Comparison of ENCODE assay signal across 16 mouse cellular contexts in genomic region chr2:27954924-27955323, GRCm38 (mm10).
DNase-seq lines count a peak whose midpoint lies in the region; ATAC-seq and TF ChIP-seq lines count a peak whose summit lies in the region.
"Had no signal": no experiment of that assay in that cellular context is flagged by ENCODE, and none has a peak within 500 bp of the region (broad histone marks: within the 10 kb centered on the region; RNA-seq: fewer than 3 reads in every experiment).

No protein-coding gene starts in this region.

- peaks cover 17% of the 10 kb centered on the region for H3K4me1 ChIP-seq in limb, embryonic 13.5 days
- peaks cover 22% of the 10 kb centered on the region for H3K4me1 ChIP-seq in limb, embryonic 10.5 days
- H3K4me1 ChIP-seq in embryonic facial prominence, embryonic 11.5 days (ENCODE audit: control insufficient read depth, insufficient read depth, low read length), result no peaks in the 10 kb centered on the region
- H3K4me1 ChIP-seq in small intestine, adult 2 months (ENCODE audit: control insufficient read depth, insufficient read depth, insufficient read length, low read length), result peaks cover 6% of the 10 kb centered on the region; the same call in 1 of the 2 replicates
- H3K4me1 ChIP-seq: liver, embryonic 15.5 days had no signal

- peak overlapping the region; percentile 33; the same call in 1 of the 2 replicates for H3K27ac ChIP-seq in limb, embryonic 13.5 days
- H3K27ac ChIP-seq in limb, embryonic 10.5 days, result no peak overlapping the region
- no peak overlapping the region for H3K27ac ChIP-seq in embryonic facial prominence, embryonic 11.5 days (replicated peaks; ENCODE audit: low read depth, low read length)
- peak overlapping the region; percentile 41; the same call in 1 of the 2 replicates for H3K27ac ChIP-seq in small intestine, adult 2 months (ENCODE audit: insufficient read depth, low read depth, low read length)
- H3K27ac ChIP-seq: forebrain, embryonic 15.5 days; liver, embryonic 15.5 days had no signal

- H3K4me2 ChIP-seq in limb, embryonic 13.5 days (replicated peaks), result no peak overlapping the region
- no peak overlapping the region for H3K4me2 ChIP-seq in embryonic facial prominence, embryonic 11.5 days (ENCODE audit: low read depth, low read length)
- H3K4me2 ChIP-seq: forebrain, embryonic 15.5 days; heart, embryonic 11.5 days; liver, embryonic 15.5 days had no signal

- 21% methylated on average over 3 of the region's 3 CpGs for WGBS in limb, embryonic 13.5 days
- WGBS in limb, embryonic 10.5 days, result 22% methylated on average over 3 of the region's 3 CpGs
- 34% methylated on average over 3 of the region's 3 CpGs for WGBS in embryonic facial prominence, embryonic 11.5 days
- WGBS in small intestine, adult 2 months, result 49% methylated on average over 3 of the region's 3 CpGs

- no peak for DNase-seq in limb, embryonic 10.5 days (ENCODE audit: low spot score)
- DNase-seq in embryo, embryonic 10.5 days (ENCODE audit: low spot score), result peak; percentile 31
- peak; percentile 40 for DNase-seq in embryonic facial prominence, embryonic 11.5 days (ENCODE audit: low spot score)
- no peak for DNase-seq in left cerebral cortex, adult 11 months (ENCODE audit: low spot score)
- DNase-seq in B cell, adult 2 months, result no peak
- DNase-seq: cerebellum, adult 11-12 months; gastrocnemius, postnatal 25 days; kidney, adult 18-20 months; midbrain, embryonic 14.5 days; right cerebral cortex, postnatal 14 days had no signal

- no peak for TF ChIP-seq CTCF in small intestine, adult 2 months (IDR thresholded peaks at IDR 0.05; ENCODE audit: extremely low read depth, insufficient read length, insufficient replicate concordance, low read depth, low read length)

- H3K9me3 ChIP-seq in limb, embryonic 13.5 days, result no peaks in the 10 kb centered on the region
- no peaks in the 10 kb centered on the region for H3K9me3 ChIP-seq in limb, embryonic 10.5 days (replicated peaks)
- no peaks in the 10 kb centered on the region for H3K9me3 ChIP-seq in embryonic facial prominence, embryonic 11.5 days (replicated peaks; ENCODE audit: control insufficient read depth, low read length)
- H3K9me3 ChIP-seq: forebrain, embryonic 15.5 days; liver, embryonic 15.5 days had no signal

- TF ChIP-seq POLR2A in small intestine, adult 2 months (IDR thresholded peaks at IDR 0.05; ENCODE audit: low read depth, low read length), result no peak

- ATAC-seq in limb, embryonic 13.5 days (ENCODE audit: low FRiP score, low read depth), result peak; percentile 26; the same call in 1 of the 2 replicates
- ATAC-seq in embryonic facial prominence, embryonic 11.5 days (replicated peaks; ENCODE audit: insufficient number of reproducible peaks, low FRiP score, low TSS enrichment, low read depth), result no peak
- ATAC-seq: activated CD4-positive, CD25-positive, alpha-beta regulatory T cell, adult 4 months; forebrain, embryonic 15.5 days had no signal

- H3K4me3 ChIP-seq in limb, embryonic 13.5 days, result no peak overlapping the region
- H3K4me3 ChIP-seq in limb, embryonic 10.5 days, result no peak overlapping the region
- no peak overlapping the region for H3K4me3 ChIP-seq in embryonic facial prominence, embryonic 11.5 days (ENCODE audit: low read depth, low read length)
- H3K4me3 ChIP-seq in small intestine, adult 2 months (ENCODE audit: low read depth, low read length), result no peak overlapping the region
- H3K4me3 ChIP-seq: forebrain, embryonic 15.5 days; liver, embryonic 15.5 days had no signal

- no peaks in the 10 kb centered on the region for H3K27me3 ChIP-seq in limb, embryonic 13.5 days
- no peaks in the 10 kb centered on the region for H3K27me3 ChIP-seq in limb, embryonic 10.5 days (ENCODE audit: low read depth, poor library complexity, severe bottlenecking)
- no peaks in the 10 kb centered on the region for H3K27me3 ChIP-seq in embryonic facial prominence, embryonic 11.5 days (ENCODE audit: control insufficient read depth, insufficient read depth, low read length)
- H3K27me3 ChIP-seq in small intestine, adult 2 months (ENCODE audit: control insufficient read depth, insufficient read depth, low read length), result no peaks in the 10 kb centered on the region
- H3K27me3 ChIP-seq: forebrain, embryonic 15.5 days had no signal

- peaks cover 97% of the 10 kb centered on the region for H3K36me3 ChIP-seq in limb, embryonic 13.5 days
- H3K36me3 ChIP-seq in limb, embryonic 10.5 days, result peaks cover 60% of the 10 kb centered on the region
- no peaks in the 10 kb centered on the region for H3K36me3 ChIP-seq in embryonic facial prominence, embryonic 11.5 days (replicated peaks; ENCODE audit: control insufficient read depth, insufficient read depth, low read depth, low read length)
- H3K36me3 ChIP-seq in small intestine, adult 2 months (ENCODE audit: control insufficient read depth, insufficient read depth, low read length), result no peaks in the 10 kb centered on the region
- H3K36me3 ChIP-seq: forebrain, embryonic 15.5 days; liver, embryonic 15.5 days had no signal

- H3K9ac ChIP-seq in limb, embryonic 13.5 days, result no peak overlapping the region
- no peak overlapping the region for H3K9ac ChIP-seq in embryonic facial prominence, embryonic 11.5 days (replicated peaks; ENCODE audit: low read length)
- H3K9ac ChIP-seq: forebrain, embryonic 15.5 days; liver, embryonic 15.5 days had no signal

Comparison
In these comparisons a context has a peak if more than half of its experiments do, and no peak if none do; other contexts are left out.
1. H3K27ac ChIP-seq: peak in limb, embryonic 13.5 days (single experiment) and small intestine, adult 2 months (single experiment); none in limb, embryonic 10.5 days (single experiment) and embryonic facial prominence, embryonic 11.5 days (single experiment).
2. DNase-seq: peak in embryo, embryonic 10.5 days (single experiment) and embryonic facial prominence, embryonic 11.5 days (single experiment); none in limb, embryonic 10.5 days (single experiment), left cerebral cortex, adult 11 months (single experiment) and B cell, adult 2 months (0 of 2).